Mouse (Mus musculus): Measurements from ENCODE around the gene Gabbr2. TPM values are rescaled to one million over a fixed set of nuclear protein-coding genes. Genes with fewer than 3 reads are reported as not detected.

Gene Gabbr2
- polyA plus RNA-seq, 1 experiment from 2014 or later: 3.0 TPM

GRCm38 (mm10) chr4:47012476-47012875, 20.8 kb upstream of the Gabbr2 start:
- no peak overlapping the region for H3K9ac ChIP-seq
- no peaks in the 10 kb centered on the region for H3K27me3 ChIP-seq (replicated peaks)
- 65% methylated on average over 10 of the region's 10 CpGs for WGBS
- no peak overlapping the region for H3K4me2 ChIP-seq (replicated peaks)
- H3K4me1 ChIP-seq: no peaks in the 10 kb centered on the region
- peaks cover 9% of the 10 kb centered on the region for H3K36me3 ChIP-seq
- H3K9me3 ChIP-seq: no peaks in the 10 kb centered on the region
- no peak overlapping the region for H3K4me3 ChIP-seq
- no peak overlapping the region for H3K27ac ChIP-seq
- no peak for ATAC-seq (ENCODE audit: low FRiP score, low read depth)

GRCm38 (mm10) chr4:47010400-47011231, 18.9 kb upstream of the Gabbr2 start:
- H3K9ac ChIP-seq: no peak overlapping the region
- H3K36me3 ChIP-seq: no peaks in the 10 kb centered on the region
- no peaks in the 10 kb centered on the region for H3K9me3 ChIP-seq
- no peaks in the 10 kb centered on the region for H3K4me1 ChIP-seq
- 65% methylated on average over 12 of the region's 12 CpGs for WGBS
- H3K4me3 ChIP-seq: no peak overlapping the region
- no peak overlapping the region for H3K27ac ChIP-seq
- no peaks in the 10 kb centered on the region for H3K27me3 ChIP-seq (replicated peaks)
- H3K4me2 ChIP-seq (replicated peaks): no peak overlapping the region
- no peak for ATAC-seq (ENCODE audit: low FRiP score, low read depth)

GRCm38 (mm10) chr4:47000626-47001395, 9.1 kb upstream of the Gabbr2 start:
- WGBS: 71% methylated on average over 8 of the region's 8 CpGs
- Histone ChIP-seq H3K4me2 (replicated peaks) (no peak overlapping the region), H3K9me3 (no peaks in the 10 kb centered on the region), H3K27ac (no peak overlapping the region), H3K27me3 (replicated peaks) (no peaks in the 10 kb centered on the region; the same call in 1 of the 2 replicates), H3K36me3 (no peaks in the 10 kb centered on the region), H3K9ac (no peak overlapping the region), H3K4me3 (no peak overlapping the region), H3K4me1 (no peaks in the 10 kb centered on the region)
- no peak for ATAC-seq (ENCODE audit: low FRiP score, low read depth)

- H3K27ac ChIP-seq: no peak overlapping the region
- H3K9ac ChIP-seq: no peak overlapping the region
- H3K4me1 ChIP-seq: no peaks in the 10 kb centered on the region
- ATAC-seq (ENCODE audit: low FRiP score, low read depth): no peak
- no peak overlapping the region for H3K4me2 ChIP-seq (replicated peaks)
- no peak overlapping the region for H3K4me3 ChIP-seq
- no peaks in the 10 kb centered on the region for H3K36me3 ChIP-seq
- peaks cover 16% of the 10 kb centered on the region for H3K27me3 ChIP-seq (replicated peaks)
- no peaks in the 10 kb centered on the region for H3K9me3 ChIP-seq
- 82% methylated on average over 2 of the region's 2 CpGs for WGBS
These were observed 6.3 kb upstream of the Gabbr2 start for GRCm38 (mm10) chr4:46997969-46998368.

- no peaks in the 10 kb centered on the region for H3K36me3 ChIP-seq
- no peak overlapping the region for H3K9ac ChIP-seq
- H3K27me3 ChIP-seq (replicated peaks): peaks cover 62% of the 10 kb centered on the region
- H3K4me3 ChIP-seq: no peak overlapping the region
- H3K4me1 ChIP-seq: peaks cover 15% of the 10 kb centered on the region
- no peak overlapping the region for H3K27ac ChIP-seq
- no peak for ATAC-seq (ENCODE audit: low FRiP score, low read depth)
- WGBS: 5% methylated on average over 8 of the region's 8 CpGs
- H3K4me2 ChIP-seq (replicated peaks): no peak overlapping the region
- H3K9me3 ChIP-seq: no peaks in the 10 kb centered on the region
These were observed 1.3 kb upstream of the Gabbr2 start for GRCm38 (mm10) chr4:46992827-46993473.

- WGBS: 2% methylated on average over 31 of the region's 31 CpGs
- ATAC-seq (ENCODE audit: low FRiP score, low read depth): no peak; the same call in 1 of the 2 replicates
- Histone ChIP-seq H3K4me3 (peak overlapping the region; percentile 66), H3K4me2 (replicated peaks) (peak overlapping the region; percentile 93), H3K27me3 (replicated peaks) (peaks cover 62% of the 10 kb centered on the region), H3K9me3 (no peaks in the 10 kb centered on the region), H3K36me3 (no peaks in the 10 kb centered on the region), H3K9ac (peak overlapping the region; percentile 75), H3K27ac (peak overlapping the region; percentile 66; the same call in 1 of the 2 replicates), H3K4me1 (peaks cover 15% of the 10 kb centered on the region)
These were observed 265 bp upstream of the Gabbr2 start for GRCm38 (mm10) chr4:46991959-46992316.

GRCm38 (mm10) chr4:46990281-46991015, 1.2 kb downstream of the Gabbr2 start:
- ATAC-seq (ENCODE audit: low FRiP score, low read depth): peak; percentile 27
- H3K36me3 ChIP-seq: no peaks in the 10 kb centered on the region
- peak overlapping the region; percentile 93 for H3K4me2 ChIP-seq (replicated peaks)
- H3K9me3 ChIP-seq: no peaks in the 10 kb centered on the region
- 3% methylated on average over 29 of the region's 29 CpGs for WGBS
- H3K27ac ChIP-seq: no peak overlapping the region
- H3K27me3 ChIP-seq (replicated peaks): peaks cover 62% of the 10 kb centered on the region
- H3K4me3 ChIP-seq: peak overlapping the region; percentile 66
- H3K4me1 ChIP-seq: peaks cover 15% of the 10 kb centered on the region
- H3K9ac ChIP-seq: peak overlapping the region; percentile 75; the same call in 1 of the 2 replicates

- H3K27me3 ChIP-seq (replicated peaks): peaks cover 62% of the 10 kb centered on the region
- H3K4me3 ChIP-seq: peak overlapping the region; percentile 66
- no peak overlapping the region; the same call in 1 of the 2 replicates for H3K9ac ChIP-seq
- H3K4me1 ChIP-seq: peaks cover 15% of the 10 kb centered on the region
- no peaks in the 10 kb centered on the region for H3K9me3 ChIP-seq
- peak; percentile 62; the same call in 1 of the 2 replicates for ATAC-seq (ENCODE audit: low FRiP score, low read depth)
- WGBS: 2% methylated on average over 17 of the region's 17 CpGs
- no peaks in the 10 kb centered on the region for H3K36me3 ChIP-seq
- H3K4me2 ChIP-seq (replicated peaks): peak overlapping the region; percentile 93
- H3K27ac ChIP-seq: no peak overlapping the region
These were observed 1.8 kb downstream of the Gabbr2 start for GRCm38 (mm10) chr4:46989842-46990241.

- H3K36me3 ChIP-seq: no peaks in the 10 kb centered on the region
- no peak for ATAC-seq (ENCODE audit: low FRiP score, low read depth)
- H3K9me3 ChIP-seq: no peaks in the 10 kb centered on the region
- H3K9ac ChIP-seq: no peak overlapping the region
- H3K27ac ChIP-seq: no peak overlapping the region
- peaks cover 15% of the 10 kb centered on the region for H3K4me1 ChIP-seq
- 83% methylated on average over 4 of the region's 4 CpGs for whole genome bisulfite sequencing
- H3K4me3 ChIP-seq: no peak overlapping the region
- H3K4me2 ChIP-seq (replicated peaks): no peak overlapping the region
- peaks cover 54% of the 10 kb centered on the region for H3K27me3 ChIP-seq (replicated peaks)
These were observed 2.8 kb downstream of the Gabbr2 start for GRCm38 (mm10) chr4:46988824-46989223.

- Histone ChIP-seq H3K36me3 (no peaks in the 10 kb centered on the region), H3K9ac (no peak overlapping the region), H3K4me2 (replicated peaks) (no peak overlapping the region), H3K4me1 (peaks cover 15% of the 10 kb centered on the region), H3K27me3 (replicated peaks) (peaks cover 48% of the 10 kb centered on the region), H3K9me3 (no peaks in the 10 kb centered on the region), H3K27ac (no peak overlapping the region), H3K4me3 (no peak overlapping the region)
- WGBS: 72% methylated on average over 3 of the region's 3 CpGs
- ATAC-seq (ENCODE audit: low FRiP score, low read depth): no peak
These were observed 3.4 kb downstream of the Gabbr2 start for GRCm38 (mm10) chr4:46988257-46988656.

- no peak for ATAC-seq (ENCODE audit: low FRiP score, low read depth)
- Histone ChIP-seq H3K9me3 (no peaks in the 10 kb centered on the region), H3K9ac (no peak overlapping the region), H3K4me3 (no peak overlapping the region), H3K4me2 (replicated peaks) (no peak overlapping the region), H3K36me3 (no peaks in the 10 kb centered on the region), H3K27ac (no peak overlapping the region), H3K4me1 (peaks cover 15% of the 10 kb centered on the region), H3K27me3 (replicated peaks) (peaks cover 44% of the 10 kb centered on the region)
- 93% methylated on average over 6 of the region's 6 CpGs for WGBS
These were observed 3.9 kb downstream of the Gabbr2 start for GRCm38 (mm10) chr4:46987809-46988208.

Measured in neural tube, embryonic 12.5 days (tissue).